9 mouse cellular contexts compared by ENCODE assay signal in genomic region chr11:113733631-113734364, GRCm38 (mm10). TPM values are rescaled to one million over a fixed set of nuclear protein-coding genes. Genes with fewer than 3 reads are reported as not detected.
A peak's percentile ranks its signal among the peaks of the same experiment; 100 is the strongest.
DNase-seq lines count a peak whose midpoint lies in the region; ATAC-seq lines count a peak whose summit lies in the region.
"Had no signal": no experiment of that assay in that cellular context is flagged by ENCODE, and none has a peak within 500 bp of the region (broad histone marks: within the 10 kb centered on the region; RNA-seq: fewer than 3 reads in every experiment).

No protein-coding gene starts in this region.

- peaks cover 8% of the 10 kb centered on the region for H3K36me3 ChIP-seq in intestine, embryonic 15.5 days

- ATAC-seq in intestine, embryonic 15.5 days, result peak; percentile 72
- ATAC-seq in inflammation-experienced regulatory T-cells, adult 6 months, result no peak

- DNase-seq in gastrocnemius, postnatal 14 days, result peak; percentile 37
- DNase-seq in gastrocnemius, postnatal 36 days, result no peak
- DNase-seq in adipocyte (ENCODE audit: low spot score), result peak; percentile 59
- DNase-seq in lung, postnatal 36 days, result peak; percentile 89
- no peak for DNase-seq in thymus, postnatal 36 days
- no peak for DNase-seq in right cerebral cortex, adult 2 months (ENCODE audit: low spot score in 2 of 2)

- intact Hi-C loops in gastrocnemius, postnatal 14 days (cut with DNase I; ENCODE audit: low total_unique reads), result no loop called here
- intact Hi-C loops in gastrocnemius, postnatal 36 days (cut with DNase I), result no loop called here

- no peaks in the 10 kb centered on the region for H3K27me3 ChIP-seq in intestine, embryonic 15.5 days (replicated peaks)
- H3K27me3 ChIP-seq: limb, embryonic 13.5 days had no signal

- no peak overlapping the region for H3K9ac ChIP-seq in intestine, embryonic 15.5 days
- H3K9ac ChIP-seq: limb, embryonic 13.5 days had no signal

- peak overlapping the region; percentile 12; the same call in 1 of the 2 replicates for H3K4me2 ChIP-seq in intestine, embryonic 15.5 days (replicated peaks)
- H3K4me2 ChIP-seq: limb, embryonic 13.5 days had no signal

- H3K27ac ChIP-seq in intestine, embryonic 15.5 days, result peak overlapping the region; percentile 72
- H3K27ac ChIP-seq: limb, embryonic 13.5 days had no signal

- peaks cover 59% of the 10 kb centered on the region for H3K4me1 ChIP-seq in intestine, embryonic 15.5 days (replicated peaks)

- H3K9me3 ChIP-seq in intestine, embryonic 15.5 days, result no peaks in the 10 kb centered on the region
- H3K9me3 ChIP-seq: limb, embryonic 13.5 days had no signal

- H3K4me3 ChIP-seq in intestine, embryonic 15.5 days (replicated peaks), result no peak overlapping the region
- H3K4me3 ChIP-seq: limb, embryonic 13.5 days had no signal

- 29% methylated on average over 6 of the region's 6 CpGs for WGBS in intestine, embryonic 15.5 days

RNA-seq across cellular contexts. Expression of gene Cdc42ep4, which starts 17.9 kb away (rescaled TPM):
- total RNA-seq in gastrocnemius, postnatal 14 days (2021), result 10 to 100 TPM; 15.7 to 16.2 TPM
- 1 to 10 TPM; 4.9 to 6.8 TPM for total RNA-seq in gastrocnemius, postnatal 36 days (2021)
- 54.4 and 57.8 TPM in 2 replicates for polyA plus RNA-seq in intestine, embryonic 15.5 days (2015; fragmentation: Nextera tagmentation; extraction: Ambion mirVana)
- polyA plus RNA-seq in inflammation-experienced regulatory T-cells, adult 6 months (2017; shearing (Covaris generic)), result 1 to 10 TPM; 1.2 to 2.9 (median 1.5) TPM

RNA-seq across cellular contexts. Expression of gene Cpsf4l, which starts 24.0 kb away (rescaled TPM):
- not detected for total RNA-seq in gastrocnemius, postnatal 14 days (2021)
- not detected for total RNA-seq in gastrocnemius, postnatal 36 days (2021)
- polyA plus RNA-seq in intestine, embryonic 15.5 days (2015; fragmentation: Nextera tagmentation; extraction: Ambion mirVana), result 0.18 TPM in 1 of 2 replicates, not detected in the other
- polyA plus RNA-seq in inflammation-experienced regulatory T-cells, adult 6 months (2017; shearing (Covaris generic)), result not detected

RNA-seq across cellular contexts. Expression of gene D11Wsu47e, which starts 49.6 kb away (rescaled TPM):
- 1 to 10 TPM; 5.0 to 7.5 TPM for total RNA-seq in gastrocnemius, postnatal 14 days (2021)
- total RNA-seq in gastrocnemius, postnatal 36 days (2021), result 1 to 10 TPM; 3.4 to 3.8 TPM
- 14.6 and 17.8 TPM in 2 replicates for polyA plus RNA-seq in intestine, embryonic 15.5 days (2015; fragmentation: Nextera tagmentation; extraction: Ambion mirVana)
- 1 to 10 TPM; 6.7 to 8.8 (median 8.0) TPM for polyA plus RNA-seq in inflammation-experienced regulatory T-cells, adult 6 months (2017; shearing (Covaris generic))

RNA-seq across cellular contexts. Expression of gene Fam104a, which starts 49.8 kb away (rescaled TPM):
- total RNA-seq in gastrocnemius, postnatal 14 days (2021), result 10 to 100 TPM; 28.4 to 31.3 TPM
- total RNA-seq in gastrocnemius, postnatal 36 days (2021), result 10 to 100 TPM; 26.7 to 27.6 TPM
- 42.6 and 46.0 TPM in 2 replicates for polyA plus RNA-seq in intestine, embryonic 15.5 days (2015; fragmentation: Nextera tagmentation; extraction: Ambion mirVana)
- polyA plus RNA-seq in inflammation-experienced regulatory T-cells, adult 6 months (2017; shearing (Covaris generic)), result 10 to 100 TPM; 11.5 to 20.2 (median 17.3) TPM

Comparison
In these comparisons a context has a peak if more than half of its experiments do, and no peak if none do; other contexts are left out.
1. DNase-seq: peak in gastrocnemius, postnatal 14 days (single experiment), adipocyte (single experiment) and lung, postnatal 36 days (single experiment); none in gastrocnemius, postnatal 36 days (0 of 2), thymus, postnatal 36 days (0 of 2) and right cerebral cortex, adult 2 months (0 of 2).